Mouse (Mus musculus) cerebellum, adult (tissue): ENCODE data around the gene Slc25a41.
A peak's percentile ranks its signal among the peaks of the same experiment; 100 is the strongest.
"Not testable (repeated sequence)": the region's sequence is repeated elsewhere in the genome, so short reads cannot be mapped to it uniquely, and the experiment has no call there.

Experiments used
- ATAC-seq: cut with Nextera tagmentation; 2 replicates; pipeline ENCODE4 v1.9.2; 2017; ENCODE audit warnings: mild to moderate bottlenecking, moderate library complexity, mixed read lengths; ENCODE audit not compliant: insufficient number of reproducible peaks, low FRiP score, low TSS enrichment

The Slc25a41 gene

GRCm38 (mm10) chr17:57051679-57052078 is 10.2 kb upstream of the Slc25a41 start:
- not testable (repeated sequence) for ATAC-seq

GRCm38 (mm10) chr17:57048816-57049215 is 7.4 kb upstream of the Slc25a41 start:
- ATAC-seq, result no peak

GRCm38 (mm10) chr17:57047406-57047805 is 6.0 kb upstream of the Slc25a41 start:
- no peak for ATAC-seq

GRCm38 (mm10) chr17:57038978-57039377 is 2.5 kb downstream of the Slc25a41 start:
- ATAC-seq, result no peak

DNA sequence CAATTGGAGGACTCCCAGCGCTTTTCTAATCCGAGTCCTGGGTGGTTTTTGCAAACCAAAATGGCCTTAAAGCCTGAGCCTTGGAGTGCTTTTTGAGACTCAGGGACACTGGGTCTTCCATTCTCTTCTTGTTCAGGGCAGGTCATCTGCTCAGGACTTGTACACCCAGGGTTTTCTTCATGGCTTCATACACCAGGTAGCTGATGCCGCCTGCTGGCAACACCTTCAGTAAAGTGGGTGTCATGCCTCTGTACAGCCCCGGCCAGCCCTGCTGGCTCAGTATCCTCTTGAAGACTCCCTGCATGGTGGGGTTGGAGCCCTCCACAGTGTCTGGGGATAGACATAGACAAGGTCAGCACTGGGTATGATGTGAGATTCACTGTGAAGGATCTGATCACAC is 8.6 kb downstream of the Slc25a41 start:
- no peak for ATAC-seq

DNA sequence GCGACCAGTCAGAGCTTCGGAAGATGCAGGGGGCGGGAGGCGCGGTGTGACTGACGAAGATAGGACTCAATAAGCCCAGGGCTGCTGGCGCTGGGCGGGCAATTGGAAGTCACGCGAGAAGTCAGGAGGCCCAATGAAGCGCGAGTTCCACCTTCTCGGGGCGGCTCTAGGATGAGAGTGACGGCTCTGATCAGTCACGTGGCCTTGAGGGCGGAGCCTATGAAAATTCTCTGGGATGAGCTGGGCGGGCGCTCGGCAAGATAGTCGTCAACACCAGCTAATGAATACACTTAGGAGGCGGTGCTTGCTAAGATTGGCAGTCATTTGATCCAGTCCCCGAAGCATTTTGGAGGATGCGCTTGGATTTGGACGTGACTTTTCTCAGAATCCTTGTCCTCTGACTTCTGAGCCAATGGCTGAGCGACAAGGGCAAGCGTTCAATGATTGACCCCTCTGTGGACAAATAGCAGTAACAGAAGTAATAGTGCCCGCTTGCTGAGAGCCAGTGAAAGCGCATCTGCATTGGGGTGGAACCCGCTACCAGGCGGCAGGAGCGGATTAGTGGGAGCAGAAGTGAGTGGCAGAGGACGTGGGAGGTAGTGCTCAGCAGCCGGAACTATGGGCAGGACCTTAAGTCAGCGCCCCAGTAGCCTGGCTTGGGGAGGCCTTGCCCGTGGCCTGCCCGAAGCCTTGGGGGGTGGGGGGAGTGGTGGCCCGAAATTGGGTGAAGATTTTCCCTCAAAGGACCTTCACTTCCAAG is 9.6 kb downstream of the Slc25a41 start:
- ATAC-seq, result peak; percentile 93

DNA sequence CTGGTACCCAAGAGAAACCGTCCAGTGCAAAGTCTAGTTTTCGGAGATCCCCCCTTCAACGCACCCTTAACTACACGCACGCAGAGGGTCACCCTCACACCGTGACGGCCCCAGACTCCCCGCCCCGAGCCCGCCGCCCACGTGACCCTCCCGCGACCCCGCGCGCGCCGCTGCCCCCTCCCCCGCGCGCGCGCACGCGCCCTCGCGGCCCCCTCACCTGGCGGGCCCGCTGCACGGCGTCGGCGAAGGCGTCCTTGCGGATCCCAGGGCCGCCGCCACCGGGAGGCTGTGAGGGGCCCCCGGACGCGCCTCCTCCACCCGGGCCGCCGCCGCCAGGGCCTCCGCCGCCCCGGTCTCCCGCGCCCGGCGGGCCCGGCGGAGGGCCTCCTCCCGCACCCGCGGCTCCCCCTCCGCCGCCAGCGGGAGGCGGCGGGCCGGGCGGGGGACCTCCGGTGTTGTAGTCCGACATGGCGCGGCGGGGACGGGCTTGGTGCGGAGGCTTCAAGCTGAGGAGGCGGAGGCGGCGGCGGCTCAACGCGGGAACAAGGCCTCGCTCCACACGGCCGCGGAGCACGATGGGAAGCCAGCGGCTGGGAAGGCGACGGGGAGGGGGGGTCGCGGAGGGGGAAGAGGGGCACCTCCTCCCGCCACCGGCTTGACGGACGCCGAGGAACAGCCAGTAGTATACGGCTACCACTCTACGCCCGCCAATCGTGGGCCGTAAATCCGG is 10.4 kb downstream of the Slc25a41 start, which contains the start of gene Khsrp:
TSS of gene Khsrp (minus strand) at position 592 of the 730 bp plus-strand sequence.
- ATAC-seq, result no peak

GRCm38 (mm10) chr17:57029691-57030090 is 11.8 kb downstream of the Slc25a41 start:
- ATAC-seq, result no peak

DNA sequence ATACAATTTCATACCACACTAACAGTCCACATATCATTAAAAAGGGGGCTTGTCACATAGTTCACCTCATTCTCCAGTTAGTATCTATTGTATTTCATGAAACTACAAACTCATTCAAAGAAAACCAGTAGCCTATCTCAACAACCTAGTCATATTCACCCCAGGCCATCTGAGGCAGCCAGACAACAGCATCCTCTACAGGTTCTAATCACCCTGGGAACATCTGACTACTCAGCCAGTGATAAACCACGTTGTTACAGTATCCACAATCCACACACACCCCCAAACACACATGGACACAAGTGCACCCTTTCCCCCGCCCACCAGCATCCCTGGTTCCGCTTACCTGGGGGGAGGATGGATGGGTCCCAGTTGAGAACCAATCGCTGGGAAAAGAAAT is 14.0 kb downstream of the Slc25a41 start:
- ATAC-seq, result no peak

- ATAC-seq, result no peak
Measured at GRCm38 (mm10) chr17:57020960-57021359, 20.5 kb downstream of the Slc25a41 start.

DNA sequence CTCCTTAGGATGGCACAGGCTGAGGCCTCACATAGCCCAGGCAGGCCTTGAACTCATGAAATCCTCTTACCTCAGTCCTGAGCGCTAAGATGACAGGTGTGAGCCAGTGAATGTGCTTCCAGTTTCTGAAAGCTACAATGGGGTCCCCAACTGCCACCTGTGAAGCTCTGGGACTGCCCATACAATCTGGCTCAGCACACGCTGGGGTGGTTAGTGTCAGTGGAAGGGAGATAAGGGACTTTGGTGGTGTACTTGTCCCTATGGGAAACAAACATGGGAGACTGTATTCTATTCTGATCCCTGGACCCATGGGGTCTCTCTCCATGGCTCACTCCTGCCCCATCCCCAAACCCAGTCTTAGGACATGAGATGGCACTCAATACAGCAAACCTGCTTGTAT is 21.8 kb downstream of the Slc25a41 start:
- ATAC-seq, result no peak

DNA sequence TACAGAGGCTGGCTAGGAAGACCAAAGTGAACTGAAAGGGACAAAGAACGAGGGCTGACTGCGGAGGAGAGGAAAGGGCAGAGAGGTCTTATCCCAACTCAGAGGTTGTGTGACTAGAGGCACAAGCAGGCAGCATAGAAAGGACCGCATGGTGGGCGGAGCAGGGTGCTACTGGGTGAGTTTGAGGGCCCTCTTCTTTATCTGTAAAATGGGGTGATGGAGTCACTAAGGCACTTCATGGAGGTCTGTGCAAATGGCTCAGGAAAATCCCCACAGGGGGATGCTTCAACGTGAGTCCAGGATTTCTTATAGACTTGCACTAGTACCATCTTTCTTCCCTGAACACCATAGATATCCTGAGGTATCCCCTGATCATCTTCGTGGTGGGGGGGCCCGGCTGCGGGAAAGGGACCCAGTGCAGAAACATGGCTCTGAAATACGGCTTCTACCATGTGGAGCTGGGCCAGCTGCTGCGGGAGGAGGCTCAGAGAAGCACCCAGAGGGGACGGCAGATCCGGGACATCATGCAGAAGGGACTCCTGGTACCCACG is 29.1 kb downstream of the Slc25a41 start:
- ATAC-seq, result no peak

- peak; percentile 94 for ATAC-seq
Measured at GRCm38 (mm10) chr17:57011236-57012141, 30.0 kb downstream of the Slc25a41 start, which contains the start of the genes Gtf2f1 and Gm17949. Gene Gtf2f1 (minus strand): TSS chr17:57011288. Gene Gm17949 (plus strand): TSS chr17:57011469.

DNA sequence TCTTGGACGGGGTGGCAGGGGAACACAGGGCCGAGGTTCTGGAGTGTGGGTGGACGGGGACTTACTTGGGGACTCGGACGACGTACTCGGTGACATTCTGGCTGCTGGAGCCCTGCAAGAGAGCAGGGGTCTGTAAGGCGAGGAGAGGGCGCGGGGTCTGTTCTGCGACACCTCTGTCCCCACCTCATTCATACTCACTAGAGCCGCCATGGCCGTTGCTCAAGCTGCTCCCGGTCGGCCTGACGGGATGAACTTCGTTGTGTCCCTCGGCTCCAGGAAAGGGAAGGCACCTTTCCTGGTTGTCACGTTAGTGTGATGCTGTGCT is 30.6 kb downstream of the Slc25a41 start:
- peak; percentile 19; the same call in 1 of the 2 replicates for ATAC-seq

DNA sequence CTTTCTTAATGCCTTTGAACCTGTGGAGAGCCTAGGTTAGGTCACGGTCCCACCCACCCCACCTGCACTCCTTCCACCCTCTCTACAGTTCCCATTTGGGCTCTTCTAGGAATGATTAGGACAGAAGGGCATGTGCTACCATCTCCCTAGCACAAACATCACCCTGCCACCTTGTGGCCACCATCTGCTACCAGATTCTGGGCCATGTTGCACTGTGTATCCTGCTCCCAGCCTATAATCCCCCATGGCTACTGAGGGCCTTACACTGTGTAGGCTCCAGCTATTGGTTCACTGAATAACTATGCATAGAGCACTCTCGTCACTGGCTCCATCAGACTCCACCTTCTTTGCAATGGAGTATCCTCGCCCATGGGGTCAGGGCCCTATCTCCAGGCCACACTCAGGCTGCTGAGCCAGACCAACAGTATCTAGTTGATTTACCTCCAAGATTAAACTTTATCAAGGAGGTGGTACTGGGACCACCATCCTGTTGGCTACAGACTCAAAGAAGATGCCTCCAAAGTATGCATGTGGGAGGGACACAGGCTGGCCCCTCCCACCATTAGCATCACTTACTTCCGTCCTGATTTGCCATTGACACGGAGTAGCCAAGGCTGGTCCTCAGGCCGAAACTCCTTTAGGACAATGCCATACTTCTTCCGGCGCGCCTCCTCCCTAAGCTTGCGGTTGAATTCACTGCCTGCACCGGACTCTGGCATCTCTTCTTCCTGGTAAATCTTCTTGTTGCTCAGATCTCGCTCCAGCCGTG is 34.1 kb downstream of the Slc25a41 start:
- no peak for ATAC-seq

DNA sequence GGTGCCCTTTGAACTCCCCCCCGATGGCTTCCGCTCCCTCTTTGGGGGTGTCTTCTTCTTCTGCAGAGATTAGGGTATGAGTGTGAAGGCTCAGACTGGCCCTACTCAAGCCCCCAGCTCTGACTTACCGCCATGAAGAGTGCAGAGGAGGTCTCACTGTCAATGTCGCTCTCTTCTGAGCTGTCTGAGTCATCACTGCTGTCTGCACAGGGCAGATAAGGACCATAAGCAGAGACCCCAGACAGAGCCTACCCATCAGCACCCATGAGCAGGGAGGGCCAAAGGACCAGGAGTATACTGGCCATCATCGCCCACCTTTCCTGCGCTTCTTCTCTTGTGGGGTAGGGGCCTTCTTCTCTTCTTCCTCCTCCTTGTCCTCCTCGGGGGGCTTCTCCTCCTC is 37.5 kb downstream of the Slc25a41 start:
- no peak for ATAC-seq

DNA sequence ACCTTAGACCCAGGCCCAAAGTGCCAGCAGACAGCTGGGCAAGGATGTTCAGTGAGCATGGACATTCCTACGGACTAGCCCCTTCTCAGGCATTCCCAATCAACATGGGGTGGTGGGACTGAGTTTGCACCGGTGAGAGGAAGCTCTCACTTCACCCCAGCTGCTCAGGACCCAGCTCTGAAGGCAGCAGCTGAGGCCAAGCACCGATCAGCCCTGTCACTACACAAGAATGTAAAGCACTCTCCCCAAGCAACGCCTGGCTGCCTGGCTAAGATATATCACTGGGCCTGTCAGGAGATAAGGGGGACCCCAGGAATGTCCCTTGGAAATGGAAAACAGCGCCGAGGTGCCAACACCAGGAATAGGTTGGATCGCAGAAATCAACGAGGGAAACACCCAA is 40.2 kb downstream of the Slc25a41 start:
- no peak for ATAC-seq

- ATAC-seq, result no peak
Measured at GRCm38 (mm10) chr17:56999968-57000609, 41.4 kb downstream of the Slc25a41 start, which contains the start of gene Pspn. Gene Pspn (minus strand): TSS chr17:57000018.

DNA sequence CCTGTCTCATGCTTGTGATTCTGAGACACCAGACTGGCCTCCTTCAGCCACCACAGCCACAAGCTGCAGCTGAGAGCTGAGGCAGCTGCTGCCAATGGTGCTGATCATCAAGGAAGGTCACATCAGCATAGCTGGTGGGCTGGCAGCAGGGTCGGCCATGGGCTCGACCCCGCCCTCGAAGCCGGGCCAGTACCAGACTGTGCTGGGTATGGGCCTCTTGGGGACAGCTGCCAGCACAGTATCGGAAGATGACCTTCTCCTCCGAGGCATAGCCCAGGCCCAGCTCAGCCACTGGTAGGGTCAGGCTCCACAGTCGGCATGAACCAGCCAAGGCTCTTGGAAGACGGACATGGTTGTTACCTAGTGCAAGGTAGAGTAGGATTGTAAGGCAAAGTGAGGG is 42.0 kb downstream of the Slc25a41 start:
- no peak for ATAC-seq
